Mouse (Mus musculus): ENCODE data around the gene Men1.

GRCm38 (mm10) chr19:6381238-6381637 lies 46.5 kb downstream of the Men1 start:
- no peak for TF ChIP-seq POLR2A (IDR thresholded peaks at IDR 0.05; ENCODE audit: low read depth, low read length)
- TF ChIP-seq ETS1 (conservative IDR thresholded peaks at IDR 0.05; ENCODE audit: low read depth, low read length) = no peak
- no peak for TF ChIP-seq MEF2A (IDR thresholded peaks at IDR 0.05; ENCODE audit: borderline replicate concordance, low read depth, low read length)
